Mouse (Mus musculus) thymus, adult 2 months (tissue): ENCODE measurements at regions not wholly inside any gene's neighbourhood (a gene's known extent, or its start where the extent isn't known, plus 50 kb on each side); places are given as distances from the start of the nearest gene placed in this dataset.

ENCODE experiments used
- CTCF ChIP-seq: fragments of 200-500 bp; IDR thresholded peaks from 2 replicates; pipeline ENCODE4 v1.5.1; 2012; ENCODE audit warnings: mild to moderate bottlenecking, control low read depth, low read length, moderate library complexity, borderline replicate concordance; ENCODE audit not compliant: control insufficient read depth, poor library complexity, insufficient read depth; ENCODE audit errors: extremely low read depth
- POLR2A ChIP-seq: fragments of 200-500 bp; IDR thresholded peaks from 2 replicates; pipeline ENCODE4 v1.6.1; 2012; ENCODE audit warnings: mild to moderate bottlenecking, low read length, control low read depth, moderate library complexity; ENCODE audit not compliant: control insufficient read depth, poor library complexity, insufficient read depth; ENCODE audit errors: extremely low read depth

GRCm38 (mm10) chr1:193671816-193672254, 301.7 kb upstream of the Camk1g start:
- TF ChIP-seq CTCF (no peak), POLR2A (no peak)
